Comparison of ENCODE assay signal across 8 mouse cellular contexts in the genomic region with DNA sequence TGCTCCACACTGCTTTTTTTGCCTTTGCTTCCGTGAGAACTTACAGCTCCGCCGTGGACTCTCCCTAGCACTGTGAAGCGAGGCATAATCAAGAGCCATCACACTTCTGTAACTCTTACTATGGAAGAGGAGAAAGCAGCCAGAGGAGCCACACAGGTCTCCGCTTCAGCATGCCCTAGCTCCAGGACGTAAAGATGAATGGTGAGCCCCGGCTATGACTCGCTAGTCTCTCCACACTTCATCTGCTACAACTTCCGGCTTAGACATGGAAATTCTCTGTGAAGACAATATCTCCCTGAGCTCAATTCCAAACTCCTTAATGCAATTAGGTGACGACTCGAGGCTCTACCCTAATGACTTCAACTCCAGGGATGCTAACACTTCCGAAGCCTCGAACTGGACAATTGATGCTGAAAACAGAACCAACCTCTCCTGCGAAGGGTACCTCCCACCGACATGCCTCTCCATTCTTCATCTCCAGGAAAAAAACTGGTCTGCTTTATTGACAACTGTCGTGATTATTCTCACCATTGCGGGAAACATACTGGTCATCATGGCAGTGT. TPM values are rescaled to one million over a fixed set of nuclear protein-coding genes. Genes with fewer than 3 reads are reported as not detected.
DNase-seq lines count a peak whose midpoint lies in the region; ATAC-seq and TF ChIP-seq lines count a peak whose summit lies in the region.

No protein-coding gene starts in this region.

- no peaks in the 10 kb centered on the region for H3K27me3 ChIP-seq in CH12.LX (replicated peaks)
- peaks cover 33% of the 10 kb centered on the region for H3K27me3 ChIP-seq in forebrain, embryonic 13.5 days
- H3K27me3 ChIP-seq in liver, embryonic 12.5 days (replicated peaks), result peaks cover 39% of the 10 kb centered on the region
- 0 out of 2 replicates have a peak, but pooled peaks cover 5% of the 10 kb centered on the region for H3K27me3 ChIP-seq in stomach, embryonic 15.5 days (replicated peaks)

- no peaks in the 10 kb centered on the region for H3K36me3 ChIP-seq in CH12.LX (replicated peaks in 1 of 2; ENCODE audit: control insufficient read depth in 1 of 2, insufficient read depth in 1 of 2, low read length in 1 of 2)
- no peaks in the 10 kb centered on the region for H3K36me3 ChIP-seq in forebrain, embryonic 13.5 days (ENCODE audit: poor library complexity, severe bottlenecking)
- no peaks in the 10 kb centered on the region for H3K36me3 ChIP-seq in liver, embryonic 12.5 days
- no peaks in the 10 kb centered on the region for H3K36me3 ChIP-seq in stomach, embryonic 15.5 days

- H3K4me3 ChIP-seq in CH12.LX (replicated peaks in 1 of 3; ENCODE audit: low read depth in 2 of 3, low read length in 2 of 3, poor library complexity in 1 of 3), result peak overlapping the region in 2 of 3 experiments; percentile 3 to 8
- H3K4me3 ChIP-seq in forebrain, embryonic 13.5 days, result peak overlapping the region; percentile 39
- H3K4me3 ChIP-seq in liver, embryonic 12.5 days, result peak overlapping the region; percentile 38
- peak overlapping the region; percentile 36 for H3K4me3 ChIP-seq in stomach, embryonic 15.5 days (replicated peaks)

- no peak for TF ChIP-seq POLR2A in CH12.LX (IDR thresholded peaks at IDR 0.05; ENCODE audit: low read depth, low read length)

- H3K9ac ChIP-seq in CH12.LX (ENCODE audit: insufficient read depth, low read depth), result no peak overlapping the region
- peak overlapping the region; percentile 55 for H3K9ac ChIP-seq in forebrain, embryonic 13.5 days
- H3K9ac ChIP-seq in liver, embryonic 12.5 days, result peak overlapping the region; percentile 52; the same call in 1 of the 2 replicates
- H3K9ac ChIP-seq in stomach, embryonic 15.5 days, result no peak overlapping the region

- 7% methylated on average over 17 of the region's 17 CpGs for WGBS in forebrain, embryonic 13.5 days
- WGBS in liver, embryonic 12.5 days (ENCODE audit: insufficient replicate concordance), result 37% methylated on average over 17 of the region's 17 CpGs
- 24% methylated on average over 17 of the region's 17 CpGs for WGBS in stomach, embryonic 15.5 days

- TF ChIP-seq RAD21 in CH12.LX (IDR thresholded peaks at IDR 0.05; ENCODE audit: low read depth, low read length), result no peak

- in situ Hi-C loops in CH12.LX (cut with MboI; ENCODE audit: low pct_ligation_motif_present, low pct_unique_long_range_greater_than_20kb, low sequenced_read_pairs), result no loop called here

- peaks cover 4 to 20% of the 10 kb centered on the region in 2 experiments; a peak in 3 of 4 replicates for H3K4me1 ChIP-seq in CH12.LX (ENCODE audit: control insufficient read depth in 1 of 2, insufficient read depth in 2 of 2)
- peaks cover 11% of the 10 kb centered on the region for H3K4me1 ChIP-seq in forebrain, embryonic 13.5 days
- peaks cover 33% of the 10 kb centered on the region for H3K4me1 ChIP-seq in liver, embryonic 12.5 days
- H3K4me1 ChIP-seq in stomach, embryonic 15.5 days, result peaks cover 10% of the 10 kb centered on the region; the same call in 1 of the 2 replicates

- peak overlapping the region; percentile 83 for H3K4me2 ChIP-seq in CH12.LX (ENCODE audit: insufficient read depth, low read depth, poor library complexity, severe bottlenecking)
- peak overlapping the region; percentile 73 for H3K4me2 ChIP-seq in forebrain, embryonic 13.5 days
- peak overlapping the region; percentile 64 for H3K4me2 ChIP-seq in liver, embryonic 12.5 days
- H3K4me2 ChIP-seq in stomach, embryonic 15.5 days, result peak overlapping the region; percentile 62

- no peaks in the 10 kb centered on the region for H3K9me3 ChIP-seq in CH12.LX (replicated peaks; ENCODE audit: low read length)
- H3K9me3 ChIP-seq in forebrain, embryonic 13.5 days (replicated peaks), result no peaks in the 10 kb centered on the region
- no peaks in the 10 kb centered on the region for H3K9me3 ChIP-seq in liver, embryonic 12.5 days (replicated peaks)
- no peaks in the 10 kb centered on the region for H3K9me3 ChIP-seq in stomach, embryonic 15.5 days

- H3K27ac ChIP-seq in CH12.LX (ENCODE audit: insufficient read depth, low read depth), result no peak overlapping the region
- no peak overlapping the region for H3K27ac ChIP-seq in forebrain, embryonic 13.5 days
- no peak overlapping the region for H3K27ac ChIP-seq in liver, embryonic 12.5 days
- no peak overlapping the region for H3K27ac ChIP-seq in stomach, embryonic 15.5 days

- TF ChIP-seq CTCF in CH12.LX (conservative IDR thresholded peaks at IDR 0.05 in 1 of 2, IDR thresholded peaks at IDR 0.05 in 1 of 2; ENCODE audit: low read depth in 2 of 2, low read length in 2 of 2), result no peak

- 0 out of 2 replicates have a peak, but pooled peaks have one; percentile 34 for TF ChIP-seq EP300 in CH12.LX (IDR thresholded peaks at IDR 0.05; ENCODE audit: low read length)

- dilution Hi-C loops in CH12.LX (cut with MboI; ENCODE audit: extremely low pct_ligation_motif_present, extremely low pct_unique_long_range_greater_than_20kb, low sequenced_read_pairs), result no loop called here

- H3K79me2 ChIP-seq in CH12.LX (replicated peaks; ENCODE audit: control insufficient read depth, extremely low read depth, insufficient read depth, poor library complexity, severe bottlenecking), result no peaks in the 10 kb centered on the region

- peak; percentile 25; the same call in 1 of the 2 replicates for ATAC-seq in forebrain, embryonic 13.5 days
- no peak for ATAC-seq in liver, embryonic 12.5 days
- ATAC-seq in stomach, embryonic 15.5 days (ENCODE audit: insufficient read depth, low FRiP score, low read depth), result no peak

- peak; percentile 82 for DNase-seq in heart, adult 11 months
- no peak for DNase-seq in heart, adult 8-10 months (ENCODE audit: low spot score)
- DNase-seq in CH12.LX (ENCODE audit: extremely low read depth), result no peak
- no peak for DNase-seq in ovary, postnatal 36 days (ENCODE audit: low spot score)
- DNase-seq in gastrocnemius, postnatal 4 days (ENCODE audit: low spot score in 2 of 2), result no peak

TF ChIP-seq in CH12.LX, 34 proteins besides CTCF, POLR2A, EP300 and RAD21:
- TF ChIP-seq CHD1 (IDR thresholded peaks at IDR 0.05; ENCODE audit: low read depth, low read length) (no peak), MAX (IDR thresholded peaks at IDR 0.05; ENCODE audit: low read length) (0 out of 2 replicates have a peak, but pooled peaks have one; percentile 56), JUN (IDR thresholded peaks at IDR 0.05; ENCODE audit: insufficient read depth, low read depth, low read length) (no peak), CHD2 (IDR thresholded peaks at IDR 0.05; ENCODE audit: low read length) (no peak), ELF1 (IDR thresholded peaks at IDR 0.05; ENCODE audit: low read depth, low read length) (peak; percentile 51; the same call in 1 of the 2 replicates), SIN3A (IDR thresholded peaks at IDR 0.05; ENCODE audit: low read length) (0 out of 2 replicates have a peak, but pooled peaks have one; percentile 42), USF1 (IDR thresholded peaks at IDR 0.05; ENCODE audit: low read depth, low read length) (no peak), E2F4 (IDR thresholded peaks at IDR 0.05; ENCODE audit: insufficient replicate concordance, low read depth, low read length) (no peak), SMC3 (IDR thresholded peaks at IDR 0.05; ENCODE audit: low read depth, low read length) (no peak), BHLHE40 (IDR thresholded peaks at IDR 0.05; ENCODE audit: low read depth, low read length) (no peak), MEF2A (IDR thresholded peaks at IDR 0.05; ENCODE audit: borderline replicate concordance, low read depth, low read length) (no peak), TCF12 (IDR thresholded peaks at IDR 0.05; ENCODE audit: low read depth, low read length) (no peak), ZKSCAN1 (IDR thresholded peaks at IDR 0.05; ENCODE audit: borderline replicate concordance, low read depth, low read length) (no peak), GABPA (IDR thresholded peaks at IDR 0.05; ENCODE audit: insufficient replicate concordance, low read depth, low read length) (no peak), NRF1 (IDR thresholded peaks at IDR 0.05; ENCODE audit: low read depth, low read length) (no peak), UBTF (IDR thresholded peaks at IDR 0.05; ENCODE audit: low read depth, low read length) (no peak), IRF4 (IDR thresholded peaks at IDR 0.05; ENCODE audit: low read depth, low read length) (no peak), RCOR1 (conservative IDR thresholded peaks at IDR 0.05; ENCODE audit: low read depth, low read length) (no peak), MXI1 (IDR thresholded peaks at IDR 0.05; ENCODE audit: low read depth, low read length) (no peak; the same call in 1 of the 2 replicates), MAFK (IDR thresholded peaks at IDR 0.05; ENCODE audit: insufficient replicate concordance, low read length) (no peak), PAX5 (IDR thresholded peaks at IDR 0.05; ENCODE audit: low read length) (no peak), ZC3H11A (IDR thresholded peaks at IDR 0.05; ENCODE audit: low read depth, low read length) (no peak), ZNF384 (IDR thresholded peaks at IDR 0.05; ENCODE audit: low read depth, low read length) (no peak), USF2 (conservative IDR thresholded peaks at IDR 0.05; ENCODE audit: low read depth, low read length) (no peak)

RNA-seq across cellular contexts. Expression of a gene that starts 1.1 kb away (rescaled TPM):
- total RNA-seq in heart, adult 8-10 months (2022), result under 1 TPM; 0.34 to 0.81 (median 0.52) TPM
- total RNA-seq in CH12.LX (2012; rRNA removed), result not detected in 2 replicates
- not detected in 2 replicates for total RNA-seq in CH12.LX (2014; rRNA removed)
- polyA plus RNA-seq in CH12.LX (2012; ENCODE audit: insufficient read length, low read depth), result 0.04 TPM in 1 of 2 replicates, not detected in the other
- polyA plus RNA-seq in forebrain, embryonic 13.5 days (2015; fragmentation: Nextera tagmentation; extraction: Ambion mirVana), result 0.65 and 0.71 TPM in 2 replicates
- polyA plus RNA-seq in liver, embryonic 12.5 days (2016; fragmentation: Nextera tagmentation; extraction: Ambion mirVana), result 0.29 and 0.31 TPM in 2 replicates
- polyA plus RNA-seq in stomach, embryonic 15.5 days (2015; fragmentation: Nextera tagmentation; extraction: Ambion mirVana), result 0.31 and 0.48 TPM in 2 replicates
- 1 to 10 TPM in 1 of 2 experiments, under 1 TPM in 1; 0.88 to 1.0 TPM for total RNA-seq in gastrocnemius, postnatal 4 days (2021)

Comparison
In these comparisons a context has a peak if more than half of its experiments do, and no peak if none do; other contexts are left out.
1. H3K9ac ChIP-seq: peak in forebrain, embryonic 13.5 days (single experiment) and liver, embryonic 12.5 days (single experiment); none in CH12.LX (single experiment) and stomach, embryonic 15.5 days (single experiment).
2. Peak in every context shown above with its lines, with median percentiles within 50 percentile points of each other: H3K4me2 ChIP-seq and H3K4me3 ChIP-seq.